Mouse (Mus musculus): ENCODE measurements around the gene Zrsr1. TPM values are rescaled to one million over a fixed set of nuclear protein-coding genes. Genes with fewer than 3 reads are reported as not detected.

Zrsr1 gene
- total and polyA plus RNA-seq, 3 experiments, result 10.4 to 15.8 TPM; not detected in 1

DNA sequence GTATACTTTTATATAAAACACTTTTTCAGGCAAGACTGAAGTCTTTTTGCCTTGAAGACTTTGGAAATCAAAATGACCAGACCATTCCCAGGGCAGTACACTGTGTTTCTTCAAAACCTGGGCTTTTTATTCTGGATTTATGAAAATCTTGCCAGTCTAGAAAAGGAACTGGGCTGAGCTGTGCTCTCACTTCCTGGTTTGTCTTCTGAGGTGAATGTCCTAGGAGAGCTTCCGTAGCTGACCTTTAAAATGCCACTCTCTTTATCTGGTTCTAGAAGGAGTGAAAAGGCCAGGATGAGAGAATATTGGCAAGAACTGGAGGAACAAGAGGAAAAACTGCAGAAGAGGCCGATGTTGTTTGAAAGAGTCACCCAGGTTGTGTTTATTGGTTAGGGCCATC is 51.4 kb downstream of the Zrsr1 start:
- Histone ChIP-seq H3K27me3 (ENCODE audit: control insufficient read depth in 1 of 2, insufficient read depth in 2 of 2, low read length in 2 of 2) (no peaks in the 10 kb centered on the region), H3K4me3 (ENCODE audit: control insufficient read depth in 1 of 2, insufficient read depth in 1 of 2, low read depth in 2 of 2, low read length in 2 of 2) (no peak overlapping the region), H3K9me3 (replicated peaks; ENCODE audit: insufficient read depth, low read length) (no peaks in the 10 kb centered on the region), H3K36me3 (ENCODE audit: control insufficient read depth in 1 of 2, insufficient read depth in 2 of 2, low read length in 2 of 2) (no peaks in the 10 kb centered on the region), H3K79me2 (ENCODE audit: control insufficient read depth, insufficient read depth, low read length, poor library complexity) (no peaks in the 10 kb centered on the region), H3K27ac (ENCODE audit: control insufficient read depth, low read depth, low read length) (no peak overlapping the region), H3K9ac (ENCODE audit: control insufficient read depth, low read depth, low read length, poor library complexity, severe bottlenecking) (no peak overlapping the region), H3K4me1 (ENCODE audit: control insufficient read depth in 1 of 2, insufficient read depth in 2 of 2, low read length in 2 of 2) (no peaks in the 10 kb centered on the region)
- TF ChIP-seq ELF1 (IDR thresholded peaks at IDR 0.05; ENCODE audit: low read depth, low read length), result peak; percentile 41; the same call in 1 of the 2 replicates
- TF ChIP-seq BHLHE40 (IDR thresholded peaks at IDR 0.05; ENCODE audit: borderline replicate concordance, low read depth, low read length), result no peak
- no peak for DNase-seq (ENCODE audit: low read depth, low spot score)

DNA sequence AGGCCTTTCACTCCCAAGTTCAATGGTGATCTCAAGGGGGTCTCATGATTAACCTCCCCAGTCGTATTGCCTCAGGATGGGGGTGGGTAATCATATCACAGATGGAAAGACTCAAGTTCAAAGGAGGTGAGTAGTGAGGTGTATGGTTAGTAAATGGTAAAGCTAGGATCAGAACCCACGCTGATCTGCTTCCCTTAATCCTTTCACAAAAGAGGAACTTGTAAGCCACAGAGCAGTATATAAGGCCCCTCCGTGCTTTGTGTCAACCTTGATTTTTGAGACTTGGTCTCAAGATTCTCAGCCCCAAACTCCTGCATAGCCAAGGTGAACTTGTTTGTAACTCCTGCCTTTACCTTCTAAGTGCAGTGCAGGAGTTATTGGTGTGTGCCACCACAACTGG is 52.4 kb downstream of the Zrsr1 start:
- Histone ChIP-seq H3K9ac (ENCODE audit: control insufficient read depth, low read depth, low read length, poor library complexity, severe bottlenecking) (no peak overlapping the region), H3K4me3 (ENCODE audit: control insufficient read depth in 1 of 2, insufficient read depth in 1 of 2, low read depth in 2 of 2, low read length in 2 of 2) (no peak overlapping the region), H3K27me3 (ENCODE audit: control insufficient read depth in 1 of 2, insufficient read depth in 2 of 2, low read length in 2 of 2) (no peaks in the 10 kb centered on the region), H3K79me2 (ENCODE audit: control insufficient read depth, insufficient read depth, low read length, poor library complexity) (no peaks in the 10 kb centered on the region), H3K4me1 (ENCODE audit: control insufficient read depth in 1 of 2, insufficient read depth in 2 of 2, low read length in 2 of 2) (peaks cover 4 to 6% of the 10 kb centered on the region in 2 experiments; a peak in 3 of 4 replicates), H3K9me3 (replicated peaks; ENCODE audit: insufficient read depth, low read length) (no peaks in the 10 kb centered on the region), H3K36me3 (ENCODE audit: control insufficient read depth in 1 of 2, insufficient read depth in 2 of 2, low read length in 2 of 2) (peaks cover 0 to 6% of the 10 kb centered on the region in 2 experiments; a peak in 2 of 4 replicates), H3K27ac (ENCODE audit: control insufficient read depth, low read depth, low read length) (no peak overlapping the region)
- TF ChIP-seq ZKSCAN1 (IDR thresholded peaks at IDR 0.05; ENCODE audit: low read depth, low read length) (no peak), MXI1 (IDR thresholded peaks at IDR 0.05; ENCODE audit: low read depth, low read length) (no peak), BHLHE40 (IDR thresholded peaks at IDR 0.05; ENCODE audit: borderline replicate concordance, low read depth, low read length) (no peak), MYB (IDR thresholded peaks at IDR 0.05; ENCODE audit: low read depth, low read length) (no peak), GATA1 (IDR thresholded peaks at IDR 0.05; ENCODE audit: low read depth, low read length) (no peak), USF2 (IDR thresholded peaks at IDR 0.05; ENCODE audit: borderline replicate concordance in 1 of 2, insufficient read depth in 1 of 2, low read depth in 1 of 2, low read length in 2 of 2) (no peak), MAX (IDR thresholded peaks at IDR 0.05; ENCODE audit: low read length) (no peak), CHD1 (IDR thresholded peaks at IDR 0.05; ENCODE audit: low read depth, low read length) (no peak), ZNF384 (IDR thresholded peaks at IDR 0.05; ENCODE audit: low read depth, low read length) (no peak), CTCF (IDR thresholded peaks at IDR 0.05 in 2 of 3, conservative IDR thresholded peaks at IDR 0.05 in 1 of 3; ENCODE audit: control insufficient read depth in 1 of 3, insufficient read depth in 1 of 3, low read depth in 2 of 3, low read length in 3 of 3, poor library complexity in 1 of 3, severe bottlenecking in 1 of 3) (no peak), USF1 (IDR thresholded peaks at IDR 0.05; ENCODE audit: low read depth, low read length) (no peak), MEF2A (IDR thresholded peaks at IDR 0.05; ENCODE audit: extremely low read depth, insufficient replicate concordance, low read depth, low read length, poor library complexity, severe bottlenecking) (no peak), GABPA (IDR thresholded peaks at IDR 0.05; ENCODE audit: low read depth, low read length) (no peak), TCF12 (IDR thresholded peaks at IDR 0.05; ENCODE audit: low read depth, low read length) (no peak), JUND (IDR thresholded peaks at IDR 0.05; ENCODE audit: low read depth, low read length) (no peak), KAT2A (conservative IDR thresholded peaks at IDR 0.05; ENCODE audit: low read depth, low read length) (no peak), TAL1 (IDR thresholded peaks at IDR 0.05; ENCODE audit: low read length) (no peak), SIN3A (IDR thresholded peaks at IDR 0.05; ENCODE audit: low read length) (no peak)
- DNase-seq (ENCODE audit: low read depth, low spot score), result peak; percentile 57

Other genes with a start within 250 kb of the Zrsr1 start
- 36.7 and 36.8 TPM in 2 replicates for gene B3gnt2, start 111.0 kb upstream of the Zrsr1 start, total RNA-seq (2012; rRNA removed)
- gene B3gnt2, start 111.0 kb upstream of the Zrsr1 start, polyA plus RNA-seq (2012; ENCODE audit: insufficient read depth in 1 of 2, insufficient read length in 2 of 2, low read depth in 1 of 2, low replicate concordance in 2 of 2, missing spikeins in 1 of 2), result 10 to 100 TPM in 1 of 2 experiments, not detected in 1; 66.4 TPM
- gene Gm28048, start 10.1 kb downstream of the Zrsr1 start, total RNA-seq (2012; rRNA removed), result 11.8 and 15.0 TPM in 2 replicates
- 1 to 10 TPM in 1 of 2 experiments, not detected in 1; 8.6 TPM for gene Gm28048, start 10.1 kb downstream of the Zrsr1 start, polyA plus RNA-seq (2012; ENCODE audit: insufficient read depth in 1 of 2, insufficient read length in 2 of 2, low read depth in 1 of 2, low replicate concordance in 2 of 2, missing spikeins in 1 of 2)
- gene Commd1, start 10.4 kb downstream of the Zrsr1 start, total RNA-seq (2012; rRNA removed), result 113 and 128 TPM in 2 replicates
- gene Commd1, start 10.4 kb downstream of the Zrsr1 start, polyA plus RNA-seq (2012; ENCODE audit: insufficient read depth in 1 of 2, insufficient read length in 2 of 2, low read depth in 1 of 2, low replicate concordance in 2 of 2, missing spikeins in 1 of 2), result 100 to 1,000 TPM in 1 of 2 experiments, not detected in 1; 102 TPM
- 552 and 588 TPM in 2 replicates for gene Cct4, start 18.5 kb downstream of the Zrsr1 start, total RNA-seq (2012; rRNA removed)
- 100 to 1,000 TPM; 387 to 567 TPM for gene Cct4, start 18.5 kb downstream of the Zrsr1 start, polyA plus RNA-seq (2012; ENCODE audit: insufficient read depth in 1 of 2, insufficient read length in 2 of 2, low read depth in 1 of 2, low replicate concordance in 2 of 2, missing spikeins in 1 of 2)
- 0.27 and 0.65 TPM in 2 replicates for gene Fam161a, start 35.5 kb downstream of the Zrsr1 start, total RNA-seq (2012; rRNA removed)
- 1 to 10 TPM in 1 of 2 experiments, not detected in 1; 1.0 TPM for gene Fam161a, start 35.5 kb downstream of the Zrsr1 start, polyA plus RNA-seq (2012; ENCODE audit: insufficient read depth in 1 of 2, insufficient read length in 2 of 2, low read depth in 1 of 2, low replicate concordance in 2 of 2, missing spikeins in 1 of 2)

Data from MEL (cell line).